Mouse (Mus musculus): ENCODE data around the gene Lmo7. TPM values are rescaled to one million over a fixed set of nuclear protein-coding genes. Genes with fewer than 3 reads are reported as not detected.

Lmo7 gene
- polyA plus RNA-seq, 1 experiment from 2014 or later = 17.1 TPM

GRCm38 (mm10) chr14:101878346-101879049, 148.7 kb downstream of the Lmo7 start:
- Histone ChIP-seq H3K4me3 (ENCODE audit: low read depth, low read length) (no peak overlapping the region), H3K27ac (ENCODE audit: low read depth) (no peak overlapping the region), H3K36me3 (ENCODE audit: insufficient read depth) (no peaks in the 10 kb centered on the region), H3K9me3 (ENCODE audit: low read depth, low read length) (no peaks in the 10 kb centered on the region), H3K4me2 (no peak overlapping the region), H3K4me1 (ENCODE audit: insufficient read depth) (no peaks in the 10 kb centered on the region), H3K27me3 (ENCODE audit: insufficient read depth, low read length) (no peaks in the 10 kb centered on the region), H3K9ac (no peak overlapping the region)
- ATAC-seq (ENCODE audit: insufficient read depth) (no peak), DNase-seq (no peak)
- WGBS = 72% methylated on average over 8 of the region's 8 CpGs
- TF ChIP-seq CTCF (IDR thresholded peaks at IDR 0.05; ENCODE audit: low read depth) = no peak

GRCm38 (mm10) chr14:101879050-101879694, 149.4 kb downstream of the Lmo7 start:
- DNase-seq (peak; percentile 14), ATAC-seq (ENCODE audit: insufficient read depth) (no peak; the same call in 1 of the 2 replicates)
- peak; percentile 27 for TF ChIP-seq CTCF (IDR thresholded peaks at IDR 0.05; ENCODE audit: low read depth)
- 38% methylated on average over 7 of the region's 7 CpGs for WGBS
- Histone ChIP-seq H3K4me1 (ENCODE audit: insufficient read depth) (no peaks in the 10 kb centered on the region), H3K27me3 (ENCODE audit: insufficient read depth, low read length) (no peaks in the 10 kb centered on the region), H3K27ac (ENCODE audit: low read depth) (no peak overlapping the region), H3K9ac (no peak overlapping the region), H3K36me3 (ENCODE audit: insufficient read depth) (no peaks in the 10 kb centered on the region), H3K4me2 (no peak overlapping the region), H3K4me3 (ENCODE audit: low read depth, low read length) (no peak overlapping the region), H3K9me3 (ENCODE audit: low read depth, low read length) (no peaks in the 10 kb centered on the region)

DNA sequence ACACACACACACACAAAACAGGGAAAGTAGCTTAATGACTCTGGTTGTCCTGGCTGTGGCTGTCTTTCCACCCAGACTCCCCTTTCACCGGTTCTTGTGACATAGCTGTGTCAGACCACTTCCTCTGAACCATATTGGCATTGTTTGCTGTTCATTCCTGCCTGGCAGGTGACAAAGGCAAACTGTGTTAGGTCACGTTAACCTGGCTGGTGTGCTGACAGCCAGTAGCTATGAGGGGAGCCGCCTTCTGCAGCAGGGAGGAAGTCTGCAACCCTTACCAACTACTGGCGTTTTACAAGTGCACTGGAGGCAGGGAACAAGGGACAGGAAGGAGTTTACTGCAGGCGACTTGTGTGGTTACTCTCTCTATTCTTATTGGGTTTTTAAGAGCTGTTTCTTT, 153.2 kb downstream of the Lmo7 start:
- Histone ChIP-seq H3K27me3 (ENCODE audit: insufficient read depth, low read length) (no peaks in the 10 kb centered on the region), H3K9ac (no peak overlapping the region), H3K36me3 (ENCODE audit: insufficient read depth) (no peaks in the 10 kb centered on the region), H3K4me2 (no peak overlapping the region), H3K27ac (ENCODE audit: low read depth) (no peak overlapping the region), H3K4me1 (ENCODE audit: insufficient read depth) (no peaks in the 10 kb centered on the region), H3K4me3 (ENCODE audit: low read depth, low read length) (no peak overlapping the region), H3K9me3 (ENCODE audit: low read depth, low read length) (no peaks in the 10 kb centered on the region)
- WGBS = 20% methylated on average over 5 of the region's 5 CpGs
- peak; percentile 50 for DNase-seq
- TF ChIP-seq CTCF (IDR thresholded peaks at IDR 0.05; ENCODE audit: low read depth) = no peak
- peak; percentile 74 for ATAC-seq (ENCODE audit: insufficient read depth)

GRCm38 (mm10) chr14:101883787-101884186, 154.0 kb downstream of the Lmo7 start:
- DNase-seq (no peak), ATAC-seq (ENCODE audit: insufficient read depth) (no peak)
- Histone ChIP-seq H3K9ac (no peak overlapping the region), H3K4me3 (ENCODE audit: low read depth, low read length) (no peak overlapping the region), H3K9me3 (ENCODE audit: low read depth, low read length) (no peaks in the 10 kb centered on the region), H3K4me2 (no peak overlapping the region), H3K27ac (ENCODE audit: low read depth) (no peak overlapping the region), H3K27me3 (ENCODE audit: insufficient read depth, low read length) (no peaks in the 10 kb centered on the region), H3K36me3 (ENCODE audit: insufficient read depth) (no peaks in the 10 kb centered on the region), H3K4me1 (ENCODE audit: insufficient read depth) (no peaks in the 10 kb centered on the region)
- no peak for TF ChIP-seq CTCF (IDR thresholded peaks at IDR 0.05; ENCODE audit: low read depth)
- WGBS = 68% methylated on average over 6 of the region's 6 CpGs

DNA sequence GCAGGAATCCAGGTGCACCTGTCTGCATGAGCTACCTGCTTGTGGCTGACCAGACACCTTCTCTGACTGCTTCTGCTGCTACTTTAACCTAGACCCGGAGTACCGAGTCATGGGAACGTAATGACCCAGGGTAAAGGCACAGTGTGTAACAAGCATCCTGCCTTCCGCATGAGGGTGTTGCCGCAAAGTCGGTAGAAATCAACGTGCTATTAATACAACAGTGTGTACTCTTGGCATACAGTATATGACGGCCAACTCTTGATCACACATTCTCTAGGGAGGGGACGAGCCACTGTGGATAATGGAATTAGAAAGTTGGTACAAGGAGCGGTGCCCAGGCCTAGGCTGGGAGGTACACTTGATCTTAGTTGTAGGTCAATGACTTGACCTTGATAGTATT, 156.6 kb downstream of the Lmo7 start:
- Histone ChIP-seq H3K27ac (ENCODE audit: low read depth) (no peak overlapping the region), H3K4me1 (ENCODE audit: insufficient read depth) (no peaks in the 10 kb centered on the region), H3K4me2 (no peak overlapping the region), H3K9ac (no peak overlapping the region), H3K9me3 (ENCODE audit: low read depth, low read length) (no peaks in the 10 kb centered on the region), H3K4me3 (ENCODE audit: low read depth, low read length) (no peak overlapping the region), H3K36me3 (ENCODE audit: insufficient read depth) (no peaks in the 10 kb centered on the region), H3K27me3 (ENCODE audit: insufficient read depth, low read length) (no peaks in the 10 kb centered on the region)
- no peak for TF ChIP-seq CTCF (IDR thresholded peaks at IDR 0.05; ENCODE audit: low read depth)
- ATAC-seq (ENCODE audit: insufficient read depth) (peak; percentile 14; the same call in 1 of the 2 replicates), DNase-seq (no peak)
- WGBS = 94% methylated on average over 10 of the region's 10 CpGs

DNA sequence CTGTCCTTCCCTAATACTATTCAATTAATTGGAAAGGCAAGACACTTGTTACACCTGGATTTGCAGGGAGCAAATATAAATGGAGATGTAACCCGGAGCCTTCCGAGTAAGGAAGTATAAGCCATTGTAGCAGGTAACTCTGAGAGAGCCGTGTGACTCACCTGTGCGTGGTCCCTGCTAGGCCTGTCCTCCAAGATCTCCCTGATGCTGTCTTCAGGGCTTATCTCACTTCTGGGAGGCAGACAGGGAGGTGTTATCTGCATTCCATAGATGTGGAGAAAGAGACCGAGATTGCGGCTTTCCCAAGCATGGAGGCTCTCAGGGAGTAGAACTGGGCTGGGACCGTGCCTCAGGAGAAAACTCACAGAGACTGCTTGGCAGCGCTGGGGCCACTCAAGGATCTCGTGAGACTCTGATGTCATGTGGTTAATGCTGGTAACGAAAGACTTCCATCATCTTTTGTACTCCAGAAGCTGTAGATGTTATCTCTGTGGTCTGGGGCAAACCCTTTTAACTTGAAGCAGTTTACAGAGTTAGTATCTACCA, 162.2 kb downstream of the Lmo7 start:
- Histone ChIP-seq H3K4me3 (ENCODE audit: low read depth, low read length) (no peak overlapping the region), H3K27ac (ENCODE audit: low read depth) (no peak overlapping the region), H3K36me3 (ENCODE audit: insufficient read depth) (no peaks in the 10 kb centered on the region), H3K9ac (no peak overlapping the region), H3K4me1 (ENCODE audit: insufficient read depth) (no peaks in the 10 kb centered on the region), H3K27me3 (ENCODE audit: insufficient read depth, low read length) (no peaks in the 10 kb centered on the region), H3K9me3 (ENCODE audit: low read depth, low read length) (no peaks in the 10 kb centered on the region), H3K4me2 (no peak overlapping the region)
- ATAC-seq (ENCODE audit: insufficient read depth) (no peak), DNase-seq (no peak)
- WGBS = 51% methylated on average over 10 of the region's 10 CpGs
- no peak for TF ChIP-seq CTCF (IDR thresholded peaks at IDR 0.05; ENCODE audit: low read depth)

GRCm38 (mm10) chr14:101892496-101892895, 162.7 kb downstream of the Lmo7 start:
- H3K27me3 ChIP-seq (ENCODE audit: insufficient read depth, low read length) = no peaks in the 10 kb centered on the region
- H3K4me1 ChIP-seq (ENCODE audit: insufficient read depth) = no peaks in the 10 kb centered on the region
- DNase-seq = no peak
- H3K27ac ChIP-seq (ENCODE audit: low read depth) = no peak overlapping the region
- no peak overlapping the region for H3K4me2 ChIP-seq
- no peak overlapping the region for H3K9ac ChIP-seq
- no peak overlapping the region for H3K4me3 ChIP-seq (ENCODE audit: low read depth, low read length)
- H3K9me3 ChIP-seq (ENCODE audit: low read depth, low read length) = no peaks in the 10 kb centered on the region
- WGBS = 82% methylated on average over 8 of the region's 8 CpGs
- no peak for TF ChIP-seq CTCF (IDR thresholded peaks at IDR 0.05; ENCODE audit: low read depth)
- no peak for ATAC-seq (ENCODE audit: insufficient read depth)
- no peaks in the 10 kb centered on the region for H3K36me3 ChIP-seq (ENCODE audit: insufficient read depth)

Measured in lung, embryonic 14.5 days (tissue).